Mouse (Mus musculus) T-cell, adult 2 months (primary cell): Measurements from ENCODE around the gene Cdh22.

Source experiments
- DNase-seq: peaks from one replicate; pipeline ENCODE4 v3.0.0; 2022; ENCODE audit warnings: low spot score

The Cdh22 gene

GRCm38 (mm10) chr2:165157900-165158299 is 76.8 kb downstream of the Cdh22 start:
- no peak for DNase-seq

GRCm38 (mm10) chr2:165153006-165153405 is 81.6 kb downstream of the Cdh22 start:
- no peak for DNase-seq

GRCm38 (mm10) chr2:165149741-165150140 is 84.9 kb downstream of the Cdh22 start:
- DNase-seq = no peak

- DNase-seq = no peak
These were observed 88.8 kb downstream of the Cdh22 start for GRCm38 (mm10) chr2:165145821-165146220.

- no peak for DNase-seq
These were observed 91.2 kb downstream of the Cdh22 start for GRCm38 (mm10) chr2:165143487-165143886.

GRCm38 (mm10) chr2:165136049-165136448 is 98.6 kb downstream of the Cdh22 start:
- no peak for DNase-seq

- no peak for DNase-seq
These were observed 101.1 kb downstream of the Cdh22 start for GRCm38 (mm10) chr2:165133566-165133965.

- no peak for DNase-seq
These were observed 103.2 kb downstream of the Cdh22 start for GRCm38 (mm10) chr2:165131428-165131827.

GRCm38 (mm10) chr2:165129189-165129588 is 105.5 kb downstream of the Cdh22 start:
- no peak for DNase-seq

- no peak for DNase-seq
These were observed 107.6 kb downstream of the Cdh22 start for GRCm38 (mm10) chr2:165126896-165127562.

- no peak for DNase-seq
These were observed 113.3 kb downstream of the Cdh22 start for GRCm38 (mm10) chr2:165121206-165121840.

GRCm38 (mm10) chr2:165120765-165121164 is 113.9 kb downstream of the Cdh22 start:
- DNase-seq = no peak

GRCm38 (mm10) chr2:165113733-165114132 is 120.9 kb downstream of the Cdh22 start:
- DNase-seq = no peak

- peak; percentile 71 for DNase-seq
These were observed 122.5 kb downstream of the Cdh22 start for GRCm38 (mm10) chr2:165112149-165112548.

GRCm38 (mm10) chr2:165106585-165106984 is 128.1 kb downstream of the Cdh22 start:
- DNase-seq = no peak

- DNase-seq = no peak
These were observed 129.1 kb downstream of the Cdh22 start for GRCm38 (mm10) chr2:165105513-165106079.

- no peak for DNase-seq
These were observed 131.7 kb downstream of the Cdh22 start for GRCm38 (mm10) chr2:165102920-165103319.

- DNase-seq = no peak
These were observed 133.9 kb downstream of the Cdh22 start for GRCm38 (mm10) chr2:165100749-165101148.

GRCm38 (mm10) chr2:165098861-165099260 is 135.8 kb downstream of the Cdh22 start:
- DNase-seq = no peak

- DNase-seq = no peak
These were observed 138.3 kb downstream of the Cdh22 start for GRCm38 (mm10) chr2:165096367-165096766.

GRCm38 (mm10) chr2:165092393-165092792 is 142.3 kb downstream of the Cdh22 start:
- no peak for DNase-seq

- no peak for DNase-seq
These were observed 143.2 kb downstream of the Cdh22 start for GRCm38 (mm10) chr2:165091433-165091965.

- no peak for DNase-seq
These were observed 144.0 kb downstream of the Cdh22 start, which contains the start of gene 1700025C18Rik for GRCm38 (mm10) chr2:165090650-165091049. TSS of gene 1700025C18Rik (minus strand) at chr2:165090750.
